Mouse (Mus musculus) neural tube, embryonic 13.5 days (tissue): ENCODE results near the gene Kat6b. TPM values are rescaled to one million over a fixed set of nuclear protein-coding genes. Genes with fewer than 3 reads are reported as not detected.
A peak's percentile ranks its signal among the peaks of the same experiment; 100 is the strongest.

ENCODE experiments used
- ATAC-seq: fragments of 200-750 bp; cut with Nextera tagmentation; 2 replicates; pipeline ENCODE4 v1.8.0; 2017; ENCODE audit warnings: low read depth, mild to moderate bottlenecking, moderate TSS enrichment, moderate library complexity
- H3K27ac ChIP-seq: fragments of 300-500 bp; sonication (generic); replicated peaks from 2 replicates; pipeline ENCODE4 v1.5.1; 2015; ENCODE audit warnings: moderate library complexity, mild to moderate bottlenecking, inconsistent platforms
- H3K27me3 ChIP-seq: fragments of 300-500 bp; sonication (generic); 2 replicates; pipeline ENCODE4 v1.6.1; 2015; ENCODE audit warnings: mild to moderate bottlenecking, inconsistent platforms
- H3K36me3 ChIP-seq: fragments of 300-500 bp; sonication (generic); 2 replicates; pipeline ENCODE4 v1.6.1; 2015; ENCODE audit warnings: mild to moderate bottlenecking, inconsistent platforms
- H3K4me1 ChIP-seq: fragments of 300-500 bp; sonication (generic); replicated peaks from 2 replicates; pipeline ENCODE4 v1.6.1; 2015; ENCODE audit warnings: inconsistent platforms
- H3K4me2 ChIP-seq: fragments of 300-500 bp; sonication (generic); 2 replicates; pipeline ENCODE4 v1.6.1; 2015; ENCODE audit warnings: inconsistent platforms, mild to moderate bottlenecking, moderate library complexity
- H3K4me3 ChIP-seq: fragments of 300-500 bp; sonication (generic); 2 replicates; pipeline ENCODE4 v1.5.1; 2015; ENCODE audit warnings: mild to moderate bottlenecking, inconsistent platforms
- H3K9ac ChIP-seq: fragments of 300-500 bp; sonication (generic); 2 replicates; pipeline ENCODE4 v1.6.1; 2015; ENCODE audit warnings: moderate library complexity, mild to moderate bottlenecking, inconsistent platforms
- H3K9me3 ChIP-seq: fragments of 300-500 bp; sonication (generic); 2 replicates; pipeline ENCODE4 v1.6.1; 2016; ENCODE audit warnings: inconsistent platforms
- WGBS: fragments of 180-500 bp; shearing (Covaris S2); methylation state at CpG from one replicate; pipeline ENCODE4 v1.1.7; 2015; 5-methylcytosine and 5-hydroxymethylcytosine counted together
- polyA plus RNA-seq: library from polyadenylated mRNA; unstranded; fragments of >200 nt; fragmentation: Nextera tagmentation; extraction: Ambion mirVana; gene quantifications from 2 replicates; pipeline ENCODE4 v1.2.1, GENCODE M21; 2015

Gene Kat6b
- polyA plus RNA-seq, 1 experiment from 2014 or later = 19.6 TPM

- no peak for ATAC-seq
- Histone ChIP-seq H3K27ac (no peak overlapping the region), H3K27me3 (no peaks in the 10 kb centered on the region), H3K9ac (no peak overlapping the region), H3K36me3 (no peaks in the 10 kb centered on the region), H3K4me2 (no peak overlapping the region), H3K4me3 (no peak overlapping the region), H3K9me3 (no peaks in the 10 kb centered on the region), H3K4me1 (peaks cover 73% of the 10 kb centered on the region)
- 91% methylated on average over 7 of the region's 7 CpGs for WGBS
Observed at GRCm38 (mm10) chr14:21551655-21552054, 70.4 kb downstream of the Kat6b start.

GRCm38 (mm10) chr14:21552958-21553357, 71.7 kb downstream of the Kat6b start:
- WGBS = 52% methylated on average over 8 of the region's 8 CpGs
- no peak for ATAC-seq
- no peaks in the 10 kb centered on the region for H3K36me3 ChIP-seq
- H3K4me1 ChIP-seq = peaks cover 65% of the 10 kb centered on the region
- H3K9ac ChIP-seq = no peak overlapping the region
- no peaks in the 10 kb centered on the region for H3K27me3 ChIP-seq
- no peak overlapping the region for H3K4me2 ChIP-seq
- no peaks in the 10 kb centered on the region for H3K9me3 ChIP-seq
- no peak overlapping the region for H3K4me3 ChIP-seq
- H3K27ac ChIP-seq = no peak overlapping the region

GRCm38 (mm10) chr14:21554046-21554445, 72.8 kb downstream of the Kat6b start:
- Histone ChIP-seq H3K4me3 (no peak overlapping the region), H3K27me3 (no peaks in the 10 kb centered on the region), H3K27ac (no peak overlapping the region; the same call in 1 of the 2 replicates), H3K9me3 (no peaks in the 10 kb centered on the region), H3K4me2 (no peak overlapping the region), H3K9ac (no peak overlapping the region), H3K36me3 (no peaks in the 10 kb centered on the region), H3K4me1 (peaks cover 67% of the 10 kb centered on the region)
- no peak for ATAC-seq
- WGBS = 80% methylated on average over 8 of the region's 8 CpGs

- Histone ChIP-seq H3K4me1 (peaks cover 52% of the 10 kb centered on the region), H3K27me3 (no peaks in the 10 kb centered on the region), H3K9me3 (no peaks in the 10 kb centered on the region), H3K36me3 (no peaks in the 10 kb centered on the region), H3K4me2 (no peak overlapping the region), H3K27ac (0 out of 2 replicates have a peak overlapping the region, but pooled peaks have one; percentile 57), H3K9ac (no peak overlapping the region), H3K4me3 (no peak overlapping the region)
- no peak for ATAC-seq
- WGBS = 54% methylated on average over 10 of the region's 10 CpGs
Observed at GRCm38 (mm10) chr14:21558440-21559131, 77.4 kb downstream of the Kat6b start.

- 87% methylated on average over 7 of the region's 7 CpGs for WGBS
- Histone ChIP-seq H3K27me3 (no peaks in the 10 kb centered on the region), H3K9ac (no peak overlapping the region), H3K27ac (no peak overlapping the region), H3K4me2 (no peak overlapping the region), H3K4me1 (peaks cover 47% of the 10 kb centered on the region), H3K36me3 (no peaks in the 10 kb centered on the region), H3K4me3 (no peak overlapping the region), H3K9me3 (no peaks in the 10 kb centered on the region)
- no peak for ATAC-seq
Observed at GRCm38 (mm10) chr14:21559447-21559846, 78.2 kb downstream of the Kat6b start.

GRCm38 (mm10) chr14:21560481-21561209, 79.4 kb downstream of the Kat6b start:
- H3K4me2 ChIP-seq = no peak overlapping the region
- no peaks in the 10 kb centered on the region for H3K27me3 ChIP-seq
- no peak overlapping the region for H3K9ac ChIP-seq
- H3K4me3 ChIP-seq = no peak overlapping the region
- peaks cover 42% of the 10 kb centered on the region for H3K4me1 ChIP-seq
- no peaks in the 10 kb centered on the region for H3K9me3 ChIP-seq
- ATAC-seq = no peak
- no peak overlapping the region for H3K27ac ChIP-seq
- no peaks in the 10 kb centered on the region for H3K36me3 ChIP-seq
- 89% methylated on average over 11 of the region's 11 CpGs for WGBS

GRCm38 (mm10) chr14:21561396-21562065, 80.3 kb downstream of the Kat6b start:
- no peaks in the 10 kb centered on the region for H3K9me3 ChIP-seq
- H3K27ac ChIP-seq = no peak overlapping the region
- no peak overlapping the region for H3K4me3 ChIP-seq
- H3K27me3 ChIP-seq = no peaks in the 10 kb centered on the region
- 95% methylated on average over 8 of the region's 8 CpGs for WGBS
- H3K4me1 ChIP-seq = peaks cover 33% of the 10 kb centered on the region
- H3K9ac ChIP-seq = no peak overlapping the region
- no peaks in the 10 kb centered on the region for H3K36me3 ChIP-seq
- H3K4me2 ChIP-seq = no peak overlapping the region
- no peak for ATAC-seq

- no peak for ATAC-seq
- Histone ChIP-seq H3K9ac (no peak overlapping the region), H3K36me3 (no peaks in the 10 kb centered on the region), H3K27me3 (no peaks in the 10 kb centered on the region), H3K27ac (0 out of 2 replicates have a peak overlapping the region, but pooled peaks have one; percentile 3), H3K4me3 (no peak overlapping the region), H3K4me1 (peaks cover 37% of the 10 kb centered on the region), H3K9me3 (no peaks in the 10 kb centered on the region), H3K4me2 (no peak overlapping the region)
- 69% methylated on average over 4 of the region's 4 CpGs for WGBS
Observed at GRCm38 (mm10) chr14:21563584-21564118, 82.4 kb downstream of the Kat6b start.

GRCm38 (mm10) chr14:21565541-21566353, 84.5 kb downstream of the Kat6b start:
- Histone ChIP-seq H3K4me1 (peaks cover 37% of the 10 kb centered on the region), H3K36me3 (no peaks in the 10 kb centered on the region), H3K4me3 (no peak overlapping the region), H3K27me3 (no peaks in the 10 kb centered on the region), H3K27ac (no peak overlapping the region), H3K9me3 (no peaks in the 10 kb centered on the region), H3K4me2 (no peak overlapping the region), H3K9ac (no peak overlapping the region)
- 90% methylated on average over 10 of the region's 10 CpGs for WGBS
- no peak for ATAC-seq

- Histone ChIP-seq H3K4me3 (no peak overlapping the region), H3K36me3 (no peaks in the 10 kb centered on the region), H3K27me3 (no peaks in the 10 kb centered on the region), H3K9ac (no peak overlapping the region), H3K9me3 (no peaks in the 10 kb centered on the region), H3K4me1 (peaks cover 35% of the 10 kb centered on the region), H3K4me2 (no peak overlapping the region), H3K27ac (no peak overlapping the region)
- no peak for ATAC-seq
- 90% methylated on average over 7 of the region's 7 CpGs for WGBS
Observed at GRCm38 (mm10) chr14:21567293-21567984, 86.2 kb downstream of the Kat6b start.

GRCm38 (mm10) chr14:21568821-21569220, 87.6 kb downstream of the Kat6b start:
- Histone ChIP-seq H3K4me2 (no peak overlapping the region), H3K9ac (no peak overlapping the region), H3K36me3 (no peaks in the 10 kb centered on the region), H3K4me3 (no peak overlapping the region), H3K4me1 (peaks cover 27% of the 10 kb centered on the region), H3K27me3 (no peaks in the 10 kb centered on the region), H3K9me3 (no peaks in the 10 kb centered on the region), H3K27ac (no peak overlapping the region)
- ATAC-seq = no peak
- 69% methylated on average over 7 of the region's 7 CpGs for WGBS
